Mouse (Mus musculus) forebrain, embryonic 11.5 days (tissue): ENCODE data around the gene Kazn. TPM values are rescaled to one million over a fixed set of nuclear protein-coding genes. Genes with fewer than 3 reads are reported as not detected.

Source experiments
- ATAC-seq: fragments of 200-750 bp; cut with Nextera tagmentation; replicated peaks from 2 replicates; pipeline ENCODE4 v1.8.0; 2017; ENCODE audit warnings: moderate TSS enrichment; ENCODE audit not compliant: low FRiP score
- DNase-seq: peaks from one replicate; pipeline ENCODE4 v3.0.0-alpha.2; 2017; ENCODE audit warnings: low spot score
- H3K27ac ChIP-seq: fragments of 300-500 bp; sonication (generic); 2 replicates; pipeline ENCODE4 v1.5.1; 2014; ENCODE audit warnings: low read depth, low read length
- H3K27me3 ChIP-seq: fragments of 300-500 bp; sonication (generic); 2 replicates; pipeline ENCODE4 v1.6.1; 2014; ENCODE audit warnings: mild to moderate bottlenecking, low read length, mixed read lengths; ENCODE audit not compliant: control insufficient read depth, insufficient read depth
- H3K36me3 ChIP-seq: fragments of 300-500 bp; sonication (generic); 2 replicates; pipeline ENCODE4 v1.6.1; 2014; ENCODE audit warnings: mild to moderate bottlenecking, low read length, moderate library complexity, mixed read lengths; ENCODE audit not compliant: control insufficient read depth, insufficient read depth
- H3K4me1 ChIP-seq: fragments of 300-500 bp; sonication (generic); replicated peaks from 2 replicates; pipeline ENCODE4 v1.6.1; 2014; ENCODE audit warnings: low read length, mixed read lengths; ENCODE audit not compliant: control insufficient read depth, insufficient read depth
- H3K4me2 ChIP-seq: fragments of 300-500 bp; sonication (generic); 2 replicates; pipeline ENCODE4 v1.6.1; 2014; ENCODE audit warnings: low read depth, mild to moderate bottlenecking, low read length, moderate library complexity, mixed read lengths; ENCODE audit not compliant: severe bottlenecking
- H3K4me3 ChIP-seq: fragments of 300-500 bp; sonication (generic); 2 replicates; pipeline ENCODE4 v1.5.1; 2014; ENCODE audit warnings: low read depth, low read length
- H3K9ac ChIP-seq: fragments of 300-500 bp; sonication (generic); 2 replicates; pipeline ENCODE4 v1.6.1; 2014; ENCODE audit warnings: low read length
- H3K9me3 ChIP-seq: fragments of 300-500 bp; sonication (generic); 2 replicates; pipeline ENCODE4 v1.6.1; 2016; ENCODE audit warnings: low read length, mixed read lengths; ENCODE audit not compliant: control insufficient read depth
- WGBS: fragments of 180-500 bp; shearing (Covaris S2); extraction: QIAGEN DNeasy Blood & Tissue Kit; methylation state at CpG from one replicate; pipeline ENCODE4 v1.1.7; 2014; 5-methylcytosine and 5-hydroxymethylcytosine counted together
- polyA plus RNA-seq: library from polyadenylated mRNA; unstranded; fragments of >200 nt; fragmentation: Nextera tagmentation; extraction: Ambion mirVana; gene quantifications from 2 replicates; pipeline ENCODE4 v1.2.1, GENCODE M21; 2014

Gene Kazn
- polyA plus RNA-seq, 1 experiment from 2014 or later, result 18.1 TPM

- no peak overlapping the region for H3K4me2 ChIP-seq
- H3K9ac ChIP-seq, result no peak overlapping the region
- peaks cover 6% of the 10 kb centered on the region; the same call in 1 of the 2 replicates for H3K4me1 ChIP-seq
- 0 out of 2 replicates have a peak overlapping the region, but pooled peaks have one; percentile 12 for H3K27ac ChIP-seq
- H3K36me3 ChIP-seq, result no peaks in the 10 kb centered on the region
- WGBS, result 25% methylated on average over 4 of the region's 4 CpGs
- DNase-seq, result no peak
- peaks cover 4% of the 10 kb centered on the region; the same call in 1 of the 2 replicates for H3K9me3 ChIP-seq
- ATAC-seq, result peak; percentile 71
- H3K27me3 ChIP-seq, result no peaks in the 10 kb centered on the region
- H3K4me3 ChIP-seq, result no peak overlapping the region
Measured at GRCm38 (mm10) chr4:142267832-142268231, 28.6 kb upstream of the Kazn start.

- Histone ChIP-seq H3K27me3 (no peaks in the 10 kb centered on the region), H3K4me3 (no peak overlapping the region), H3K36me3 (no peaks in the 10 kb centered on the region), H3K4me1 (peaks cover 6% of the 10 kb centered on the region; the same call in 1 of the 2 replicates), H3K27ac (0 out of 2 replicates have a peak overlapping the region, but pooled peaks have one; percentile 12), H3K4me2 (no peak overlapping the region), H3K9ac (no peak overlapping the region), H3K9me3 (peaks cover 4% of the 10 kb centered on the region; the same call in 1 of the 2 replicates)
- DNase-seq, result peak; percentile 66
- peak; percentile 80 for ATAC-seq
- WGBS, result 2% methylated on average over 4 of the region's 4 CpGs
Measured at GRCm38 (mm10) chr4:142267348-142267819, 28.2 kb upstream of the Kazn start.

GRCm38 (mm10) chr4:142264335-142264734 lies 25.1 kb upstream of the Kazn start:
- WGBS, result 94% methylated on average over 7 of the region's 7 CpGs
- peaks cover 4% of the 10 kb centered on the region; the same call in 1 of the 2 replicates for H3K9me3 ChIP-seq
- H3K27me3 ChIP-seq, result no peaks in the 10 kb centered on the region
- H3K4me2 ChIP-seq, result no peak overlapping the region
- peaks cover 6% of the 10 kb centered on the region; the same call in 1 of the 2 replicates for H3K4me1 ChIP-seq
- no peak overlapping the region for H3K9ac ChIP-seq
- no peak overlapping the region for H3K27ac ChIP-seq
- H3K36me3 ChIP-seq, result no peaks in the 10 kb centered on the region
- DNase-seq, result no peak
- no peak for ATAC-seq
- H3K4me3 ChIP-seq, result no peak overlapping the region

GRCm38 (mm10) chr4:142261725-142262124 lies 22.5 kb upstream of the Kazn start:
- H3K4me1 ChIP-seq, result no peaks in the 10 kb centered on the region
- DNase-seq, result no peak
- no peak overlapping the region for H3K4me2 ChIP-seq
- H3K27ac ChIP-seq, result no peak overlapping the region
- ATAC-seq, result no peak
- no peaks in the 10 kb centered on the region for H3K27me3 ChIP-seq
- H3K36me3 ChIP-seq, result no peaks in the 10 kb centered on the region
- no peak overlapping the region for H3K9ac ChIP-seq
- WGBS, result 74% methylated on average over 4 of the region's 4 CpGs
- H3K9me3 ChIP-seq, result no peaks in the 10 kb centered on the region
- H3K4me3 ChIP-seq, result no peak overlapping the region

- 94% methylated on average over 10 of the region's 10 CpGs for WGBS
- DNase-seq (no peak), ATAC-seq (no peak)
- no peaks in the 10 kb centered on the region for H3K27me3 ChIP-seq
- H3K4me1 ChIP-seq, result no peaks in the 10 kb centered on the region
- no peak overlapping the region for H3K4me3 ChIP-seq
- H3K4me2 ChIP-seq, result no peak overlapping the region
- no peak overlapping the region for H3K9ac ChIP-seq
- no peaks in the 10 kb centered on the region; the same call in 1 of the 2 replicates for H3K9me3 ChIP-seq
- no peak overlapping the region for H3K27ac ChIP-seq
- H3K36me3 ChIP-seq, result no peaks in the 10 kb centered on the region
Measured at GRCm38 (mm10) chr4:142258730-142259129, 19.5 kb upstream of the Kazn start.

- no peak overlapping the region for H3K27ac ChIP-seq
- no peaks in the 10 kb centered on the region; the same call in 1 of the 2 replicates for H3K9me3 ChIP-seq
- H3K4me1 ChIP-seq, result no peaks in the 10 kb centered on the region
- H3K4me3 ChIP-seq, result no peak overlapping the region
- no peaks in the 10 kb centered on the region for H3K36me3 ChIP-seq
- peak; percentile 68 for DNase-seq
- 66% methylated on average over 6 of the region's 6 CpGs for WGBS
- H3K9ac ChIP-seq, result no peak overlapping the region
- H3K27me3 ChIP-seq, result no peaks in the 10 kb centered on the region
- H3K4me2 ChIP-seq, result no peak overlapping the region
- ATAC-seq, result no peak
Measured at GRCm38 (mm10) chr4:142254088-142254487, 14.9 kb upstream of the Kazn start.

GRCm38 (mm10) chr4:142251471-142252354 lies 12.5 kb upstream of the Kazn start:
- no peak overlapping the region for H3K4me3 ChIP-seq
- ATAC-seq (no peak), DNase-seq (no peak)
- no peak overlapping the region for H3K4me2 ChIP-seq
- no peaks in the 10 kb centered on the region for H3K27me3 ChIP-seq
- H3K36me3 ChIP-seq, result no peaks in the 10 kb centered on the region
- no peaks in the 10 kb centered on the region; the same call in 1 of the 2 replicates for H3K9me3 ChIP-seq
- H3K27ac ChIP-seq, result no peak overlapping the region
- H3K4me1 ChIP-seq, result no peaks in the 10 kb centered on the region
- WGBS, result 50% methylated on average over 12 of the region's 12 CpGs
- no peak overlapping the region for H3K9ac ChIP-seq

GRCm38 (mm10) chr4:142250054-142250453 lies 10.9 kb upstream of the Kazn start:
- H3K4me3 ChIP-seq, result no peak overlapping the region
- 93% methylated on average over 8 of the region's 8 CpGs for WGBS
- no peak overlapping the region for H3K9ac ChIP-seq
- H3K4me1 ChIP-seq, result no peaks in the 10 kb centered on the region
- no peak overlapping the region for H3K27ac ChIP-seq
- H3K4me2 ChIP-seq, result no peak overlapping the region
- ATAC-seq (no peak), DNase-seq (no peak)
- H3K36me3 ChIP-seq, result no peaks in the 10 kb centered on the region
- H3K9me3 ChIP-seq, result no peaks in the 10 kb centered on the region; the same call in 1 of the 2 replicates
- no peaks in the 10 kb centered on the region for H3K27me3 ChIP-seq
